Mouse (Mus musculus): Measurements from ENCODE around the gene Ap5m1. TPM values are rescaled to one million over a fixed set of nuclear protein-coding genes. Genes with fewer than 3 reads are reported as not detected.
A peak's percentile ranks its signal among the peaks of the same experiment; 100 is the strongest.

The Ap5m1 gene
- 23.3 and 29.0 TPM in 2 replicates for polyA plus RNA-seq (2015; fragmentation: Nextera tagmentation; extraction: Ambion mirVana)

DNA sequence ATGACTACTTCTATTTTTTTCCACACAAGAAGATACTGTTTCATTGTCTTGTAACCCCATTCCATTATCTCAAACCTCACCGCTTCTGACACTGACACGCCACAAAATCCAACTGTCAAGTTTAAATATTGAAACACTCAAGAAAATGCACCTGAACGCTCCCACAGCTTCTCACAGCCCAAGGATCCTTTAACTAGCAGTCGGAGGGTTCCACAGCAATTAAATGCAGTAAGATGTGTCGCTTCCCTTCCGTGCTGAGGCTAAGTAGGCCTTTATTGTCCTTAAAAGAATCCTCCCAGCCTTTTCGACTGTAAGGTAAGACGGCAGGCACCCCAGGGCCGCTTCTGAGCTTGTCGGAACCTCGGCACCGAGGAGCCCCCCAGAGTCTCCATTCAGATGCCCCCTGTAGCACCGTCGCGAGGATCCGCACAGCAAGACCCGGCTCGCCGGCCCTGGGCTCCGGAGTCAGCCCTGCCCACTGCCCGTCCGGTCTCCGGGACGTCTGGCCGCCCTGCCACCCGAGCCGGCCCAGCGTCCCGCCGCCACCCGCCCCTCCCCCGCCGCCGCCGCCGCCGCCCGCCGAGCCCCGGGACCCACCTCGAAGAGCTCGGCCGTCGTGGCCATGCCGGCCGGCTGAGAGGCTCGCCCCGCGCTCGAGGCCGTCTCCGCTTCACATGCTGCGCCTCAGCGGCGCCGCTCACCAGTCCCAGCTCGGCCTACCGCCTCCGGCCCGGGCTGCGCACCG lies at the start of gene Ap5m1:
Gene Ap5m1, plus strand, starts transcription at position 569 of the 745 bp plus-strand sequence.
- Histone ChIP-seq H3K27me3 (no peaks in the 10 kb centered on the region), H3K9me3 (no peaks in the 10 kb centered on the region), H3K27ac (replicated peaks) (peak within 1 kb of the TSS; percentile 99), H3K9ac (peak within 1 kb of the TSS; percentile 98), H3K36me3 (no peaks in the 10 kb centered on the region), H3K4me2 (peak within 1 kb of the TSS; percentile 73), H3K4me1 (replicated peaks) (peaks cover 24% of the 10 kb centered on the region), H3K4me3 (peak within 1 kb of the TSS; percentile 91)
- ATAC-seq (ENCODE audit: low read depth), result peak; percentile 71
- WGBS, result under 1% methylated on average over 49 of the region's 62 CpGs

DNA sequence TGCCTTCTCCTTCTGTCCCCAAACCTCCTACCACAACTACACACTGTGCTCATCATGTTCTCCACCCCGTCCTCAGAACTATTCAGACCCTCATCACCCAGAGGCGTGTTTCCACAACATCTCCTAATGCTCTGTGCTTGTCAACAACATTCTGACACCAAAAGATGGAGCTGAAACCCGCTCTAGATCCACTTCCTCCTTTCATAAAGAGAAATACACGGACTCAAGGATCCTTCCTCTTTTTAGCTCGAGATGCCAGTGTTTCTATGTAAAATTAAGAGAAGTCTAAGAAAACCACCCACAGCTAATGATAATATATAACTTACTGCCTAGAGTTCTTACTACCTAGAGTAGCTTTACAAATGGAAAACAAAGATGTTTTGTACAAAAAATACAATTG lies 46.1 kb upstream of the Ap5m1 start:
- WGBS, result 89% methylated on average over 5 of the region's 5 CpGs
- Histone ChIP-seq H3K4me1 (replicated peaks) (no peaks in the 10 kb centered on the region), H3K9me3 (no peaks in the 10 kb centered on the region), H3K36me3 (peaks cover 42% of the 10 kb centered on the region), H3K4me3 (no peak overlapping the region), H3K4me2 (no peak overlapping the region), H3K27me3 (no peaks in the 10 kb centered on the region), H3K27ac (replicated peaks) (no peak overlapping the region), H3K9ac (no peak overlapping the region)
- no peak for ATAC-seq (ENCODE audit: low read depth)

- ATAC-seq (ENCODE audit: low read depth), result no peak
- H3K27ac ChIP-seq (replicated peaks), result no peak overlapping the region
- no peak overlapping the region for H3K9ac ChIP-seq
- H3K9me3 ChIP-seq, result no peaks in the 10 kb centered on the region
- WGBS, result 93% methylated on average over 6 of the region's 6 CpGs
- peaks cover 22% of the 10 kb centered on the region for H3K36me3 ChIP-seq
- no peaks in the 10 kb centered on the region for H3K27me3 ChIP-seq
- H3K4me2 ChIP-seq, result no peak overlapping the region
- H3K4me1 ChIP-seq (replicated peaks), result no peaks in the 10 kb centered on the region
- H3K4me3 ChIP-seq, result no peak overlapping the region
Observed at GRCm38 (mm10) chr14:49027040-49027778, 38.7 kb upstream of the Ap5m1 start.

DNA sequence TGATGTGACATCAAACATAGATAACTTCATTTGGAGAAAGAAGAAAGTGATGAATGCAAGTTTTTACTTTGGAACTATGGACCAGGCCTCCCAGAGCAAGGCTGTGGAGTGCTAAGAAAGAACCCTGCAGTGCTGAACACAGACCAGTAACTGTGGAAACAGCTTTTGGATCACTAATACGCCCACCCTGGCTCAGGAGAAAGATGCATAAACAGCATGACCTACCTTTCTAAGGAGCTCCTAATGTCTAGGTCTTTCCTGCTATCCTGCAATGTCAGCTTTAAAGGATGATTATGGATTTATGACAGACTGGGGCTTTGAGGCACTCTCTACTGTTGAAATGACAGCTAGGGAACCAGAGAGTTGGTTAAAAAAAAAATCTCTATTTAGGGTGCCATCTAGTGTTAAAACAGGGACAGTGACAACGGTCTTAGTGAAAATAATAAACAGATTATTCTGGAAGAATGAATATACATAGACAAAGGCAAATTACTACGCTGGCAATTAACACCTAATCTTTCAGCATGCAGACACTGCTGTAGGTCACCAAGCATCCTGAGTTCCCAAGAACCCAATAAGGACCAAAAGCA lies 38.0 kb upstream of the Ap5m1 start:
- 84% methylated on average over 3 of the region's 3 CpGs for WGBS
- Histone ChIP-seq H3K27ac (replicated peaks) (no peak overlapping the region), H3K27me3 (no peaks in the 10 kb centered on the region), H3K9me3 (no peaks in the 10 kb centered on the region), H3K4me3 (no peak overlapping the region), H3K36me3 (peaks cover 23% of the 10 kb centered on the region), H3K9ac (no peak overlapping the region), H3K4me1 (replicated peaks) (no peaks in the 10 kb centered on the region), H3K4me2 (no peak overlapping the region)
- ATAC-seq (ENCODE audit: low read depth), result no peak

- Histone ChIP-seq H3K9me3 (no peaks in the 10 kb centered on the region), H3K36me3 (peaks cover 28% of the 10 kb centered on the region), H3K4me1 (replicated peaks) (no peaks in the 10 kb centered on the region), H3K27ac (replicated peaks) (no peak overlapping the region), H3K9ac (no peak overlapping the region), H3K4me2 (no peak overlapping the region), H3K27me3 (no peaks in the 10 kb centered on the region), H3K4me3 (no peak overlapping the region)
- no peak for ATAC-seq (ENCODE audit: low read depth)
- WGBS, result 96% methylated on average over 5 of the region's 5 CpGs
Observed at GRCm38 (mm10) chr14:49028991-49029390, 36.9 kb upstream of the Ap5m1 start.

- WGBS, result 95% methylated on average over 3 of the region's 4 CpGs
- Histone ChIP-seq H3K4me3 (no peak overlapping the region), H3K27ac (replicated peaks) (no peak overlapping the region), H3K9ac (no peak overlapping the region), H3K4me2 (no peak overlapping the region), H3K9me3 (no peaks in the 10 kb centered on the region), H3K27me3 (no peaks in the 10 kb centered on the region), H3K36me3 (peaks cover 8% of the 10 kb centered on the region; the same call in 1 of the 2 replicates), H3K4me1 (replicated peaks) (no peaks in the 10 kb centered on the region)
- no peak for ATAC-seq (ENCODE audit: low read depth)
Observed at GRCm38 (mm10) chr14:49045610-49046009, 20.3 kb upstream of the Ap5m1 start.

DNA sequence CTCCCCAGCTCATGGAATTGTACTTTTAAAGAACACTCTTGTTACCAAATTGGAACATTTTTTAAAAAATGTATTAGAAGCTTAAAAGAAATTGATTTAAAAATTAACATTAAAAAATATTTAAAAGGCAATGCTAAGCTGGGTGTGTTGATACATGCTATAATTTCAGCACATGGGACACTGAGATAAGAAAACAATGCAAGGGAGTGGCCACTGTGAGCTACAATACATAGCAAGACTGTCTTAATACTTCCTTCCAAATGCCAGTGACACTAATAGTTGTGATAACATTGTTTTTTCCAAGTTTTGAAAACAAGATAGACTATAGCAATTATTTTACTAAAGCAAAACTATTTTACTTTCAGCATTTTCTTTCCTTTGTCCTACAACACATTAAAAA lies 16.4 kb upstream of the Ap5m1 start:
- H3K4me2 ChIP-seq, result no peak overlapping the region
- no peaks in the 10 kb centered on the region for H3K9me3 ChIP-seq
- H3K27me3 ChIP-seq, result no peaks in the 10 kb centered on the region
- no peak overlapping the region for H3K9ac ChIP-seq
- H3K36me3 ChIP-seq, result peaks cover 15% of the 10 kb centered on the region
- no peak overlapping the region for H3K27ac ChIP-seq (replicated peaks)
- no peak overlapping the region for H3K4me3 ChIP-seq
- H3K4me1 ChIP-seq (replicated peaks), result no peaks in the 10 kb centered on the region
- no peak for ATAC-seq (ENCODE audit: low read depth)

- ATAC-seq (ENCODE audit: low read depth), result no peak
- Histone ChIP-seq H3K36me3 (no peaks in the 10 kb centered on the region), H3K9ac (no peak overlapping the region), H3K4me2 (peak overlapping the region; percentile 42), H3K9me3 (no peaks in the 10 kb centered on the region), H3K4me1 (replicated peaks) (peaks cover 24% of the 10 kb centered on the region), H3K4me3 (no peak overlapping the region), H3K27me3 (no peaks in the 10 kb centered on the region), H3K27ac (replicated peaks) (no peak overlapping the region)
- 80% methylated on average over 2 of the region's 2 CpGs for WGBS
Observed at GRCm38 (mm10) chr14:49063838-49064237, 2.1 kb upstream of the Ap5m1 start.

DNA sequence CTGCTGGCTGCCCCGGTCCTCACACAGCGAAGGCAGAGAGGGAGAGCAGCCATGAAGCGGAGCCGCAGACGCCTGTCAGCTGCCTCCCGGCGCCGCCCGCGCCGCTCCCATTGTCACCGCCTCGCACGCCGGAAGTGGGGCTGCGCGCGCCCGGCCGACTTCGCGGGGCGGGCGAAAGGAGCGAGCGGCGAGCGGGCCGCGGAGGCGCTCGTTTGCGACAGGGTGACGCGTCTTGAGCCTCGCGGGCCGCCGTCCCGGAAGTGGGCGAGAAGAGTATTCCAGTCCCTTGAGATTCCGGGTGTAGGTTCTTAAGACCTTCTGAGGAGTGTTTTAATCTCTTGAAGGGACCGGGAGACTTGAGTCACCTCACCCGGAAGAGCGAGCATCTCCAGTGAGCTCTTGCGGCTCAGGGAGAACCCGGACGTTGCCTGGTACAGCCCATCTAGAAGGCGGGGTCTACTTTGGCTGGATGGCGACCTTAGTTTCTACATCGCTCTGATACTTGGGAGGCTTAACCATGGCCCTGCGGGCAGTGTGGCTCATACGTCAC lies 452 bp downstream of the Ap5m1 start, which contains the start of gene Exoc5:
Gene Exoc5, minus strand, starts transcription at position 380 of the 550 bp plus-strand sequence.
- Histone ChIP-seq H3K27ac (replicated peaks) (peak within 1 kb of the TSS; percentile 99), H3K4me1 (replicated peaks) (peaks cover 24% of the 10 kb centered on the region), H3K9me3 (no peaks in the 10 kb centered on the region), H3K36me3 (no peaks in the 10 kb centered on the region), H3K4me2 (peak within 1 kb of the TSS; percentile 73), H3K4me3 (peak within 1 kb of the TSS; percentile 91), H3K9ac (peak within 1 kb of the TSS; percentile 98), H3K27me3 (no peaks in the 10 kb centered on the region)
- ATAC-seq (ENCODE audit: low read depth), result peak; percentile 96
- WGBS, result under 1% methylated on average over 53 of the region's 53 CpGs

DNA sequence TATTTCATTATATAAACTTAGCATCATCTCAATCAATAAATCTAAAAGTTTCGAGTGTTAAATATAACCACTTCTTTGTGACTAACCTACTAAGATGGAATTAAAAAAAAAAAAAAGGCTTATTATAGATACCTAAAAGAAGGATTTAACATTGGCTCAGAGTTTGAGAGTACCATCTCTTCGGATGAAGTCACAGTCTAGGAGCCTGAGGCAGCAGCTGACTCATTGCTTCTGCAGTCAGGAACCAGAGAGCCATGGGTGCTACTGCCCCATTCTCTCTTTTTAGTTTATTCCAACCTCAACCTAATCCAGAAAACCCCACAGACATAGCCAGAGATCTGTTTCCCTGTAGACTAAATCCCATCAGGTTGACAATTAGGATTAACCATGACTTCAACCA lies 6.9 kb downstream of the Ap5m1 start:
- Histone ChIP-seq H3K27ac (replicated peaks) (no peak overlapping the region), H3K36me3 (peaks cover 17% of the 10 kb centered on the region), H3K4me2 (no peak overlapping the region), H3K9me3 (no peaks in the 10 kb centered on the region), H3K27me3 (no peaks in the 10 kb centered on the region), H3K9ac (no peak overlapping the region), H3K4me3 (no peak overlapping the region), H3K4me1 (replicated peaks) (peaks cover 3% of the 10 kb centered on the region)
- ATAC-seq (ENCODE audit: low read depth), result no peak
- 95% methylated on average over 2 of the region's 2 CpGs for WGBS

DNA sequence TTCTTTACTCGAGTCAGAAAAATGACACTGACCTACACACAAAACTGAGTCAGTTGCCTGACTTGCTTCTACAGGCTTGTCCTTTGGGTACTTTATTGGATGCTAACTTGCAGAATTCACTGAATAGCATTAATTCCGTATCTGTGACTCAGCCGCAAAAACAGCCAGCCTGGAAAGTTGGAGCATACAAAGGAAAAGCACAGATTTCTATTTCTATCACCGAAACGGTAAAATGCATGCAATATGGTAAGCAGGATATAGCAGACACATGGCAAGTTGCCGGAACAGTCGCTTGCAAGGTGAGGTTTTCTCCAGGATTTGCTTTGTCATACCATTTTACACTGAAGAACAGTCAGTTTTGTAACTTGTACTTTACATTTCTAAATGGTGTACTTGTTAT lies 8.0 kb downstream of the Ap5m1 start:
- Histone ChIP-seq H3K9ac (no peak overlapping the region), H3K36me3 (peaks cover 17% of the 10 kb centered on the region), H3K27ac (replicated peaks) (no peak overlapping the region), H3K4me2 (no peak overlapping the region), H3K4me3 (no peak overlapping the region), H3K27me3 (no peaks in the 10 kb centered on the region), H3K9me3 (no peaks in the 10 kb centered on the region), H3K4me1 (replicated peaks) (no peaks in the 10 kb centered on the region)
- 95% methylated on average over 7 of the region's 7 CpGs for WGBS
- ATAC-seq (ENCODE audit: low read depth), result no peak

DNA sequence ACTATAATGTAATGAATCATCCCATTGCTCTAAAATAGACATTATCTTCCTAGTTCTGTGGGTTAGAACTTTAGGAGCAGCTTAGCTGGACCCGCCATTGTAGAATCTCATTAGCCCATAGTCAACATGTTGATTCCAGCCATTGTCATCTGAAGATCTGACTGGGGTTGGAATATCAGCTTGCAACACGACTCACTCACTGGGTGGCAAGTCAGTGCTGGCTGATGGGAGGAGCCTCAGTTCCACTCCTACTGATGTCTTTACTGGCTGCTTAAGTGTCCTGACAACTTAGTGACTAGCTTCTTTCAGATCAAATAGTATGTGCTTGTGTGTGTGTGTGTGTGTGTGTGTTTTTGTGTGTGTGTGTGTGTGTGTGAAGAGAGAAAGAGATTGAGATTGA lies 8.5 kb downstream of the Ap5m1 start:
- H3K9ac ChIP-seq, result no peak overlapping the region
- H3K4me2 ChIP-seq, result no peak overlapping the region
- no peak for ATAC-seq (ENCODE audit: low read depth)
- no peaks in the 10 kb centered on the region for H3K27me3 ChIP-seq
- peaks cover 20% of the 10 kb centered on the region for H3K36me3 ChIP-seq
- H3K27ac ChIP-seq (replicated peaks), result no peak overlapping the region
- no peaks in the 10 kb centered on the region for H3K4me1 ChIP-seq (replicated peaks)
- no peak overlapping the region for H3K4me3 ChIP-seq
- H3K9me3 ChIP-seq, result no peaks in the 10 kb centered on the region
- 73% methylated on average over 2 of the region's 2 CpGs for WGBS

Measured in neural tube, embryonic 13.5 days (tissue).